Mouse (Mus musculus): ENCODE results near the gene Pelo. TPM values are rescaled to one million over a fixed set of nuclear protein-coding genes. Genes with fewer than 3 reads are reported as not detected.

Pelo gene
- 9.0 and 10.8 TPM in 2 replicates for polyA plus RNA-seq (2014; fragmentation: Nextera tagmentation; extraction: Ambion mirVana)

GRCm38 (mm10) chr13:115090069-115090976, at the start of gene Pelo:
TSS of gene Pelo (minus strand) at chr13:115090186.
- ATAC-seq (ENCODE audit: insufficient number of reproducible peaks, low FRiP score, low TSS enrichment, low read depth) (peak; percentile 91), DNase-seq (ENCODE audit: low spot score) (peak; percentile 91)
- peak within 1 kb of the TSS; percentile 62; the same call in 1 of the 2 replicates for H3K27ac ChIP-seq (replicated peaks; ENCODE audit: low read depth, low read length)
- H3K4me3 ChIP-seq (ENCODE audit: low read depth, low read length) = peak within 1 kb of the TSS; percentile 63
- no peaks in the 10 kb centered on the region for H3K9me3 ChIP-seq (ENCODE audit: control insufficient read depth, low read length)
- H3K4me2 ChIP-seq (ENCODE audit: low read depth, severe bottlenecking) = peak within 1 kb of the TSS; percentile 93
- under 1% methylated on average over 60 of the region's 60 CpGs for WGBS
- H3K9ac ChIP-seq (ENCODE audit: low read length) = peak within 1 kb of the TSS; percentile 73
- H3K27me3 ChIP-seq (ENCODE audit: control insufficient read depth, insufficient read depth, low read length) = no peaks in the 10 kb centered on the region
- 0 out of 2 replicates have a peak, but pooled peaks cover 2% of the 10 kb centered on the region for H3K4me1 ChIP-seq (ENCODE audit: control insufficient read depth, insufficient read depth, low read length)
- H3K36me3 ChIP-seq (ENCODE audit: control insufficient read depth, insufficient read depth, low read length) = peaks cover 8% of the 10 kb centered on the region

- no peak overlapping the region for H3K9ac ChIP-seq (ENCODE audit: low read length)
- no peaks in the 10 kb centered on the region for H3K4me1 ChIP-seq (ENCODE audit: control insufficient read depth, insufficient read depth, low read length)
- no peak overlapping the region for H3K27ac ChIP-seq (replicated peaks; ENCODE audit: low read depth, low read length)
- DNase-seq (ENCODE audit: low spot score) (no peak), ATAC-seq (ENCODE audit: insufficient number of reproducible peaks, low FRiP score, low TSS enrichment, low read depth) (no peak)
- WGBS = 86% methylated on average over 7 of the region's 7 CpGs
- no peaks in the 10 kb centered on the region for H3K36me3 ChIP-seq (ENCODE audit: control insufficient read depth, insufficient read depth, low read length)
- H3K4me3 ChIP-seq (ENCODE audit: low read depth, low read length) = no peak overlapping the region
- no peak overlapping the region for H3K4me2 ChIP-seq (ENCODE audit: low read depth, severe bottlenecking)
- H3K27me3 ChIP-seq (ENCODE audit: control insufficient read depth, insufficient read depth, low read length) = no peaks in the 10 kb centered on the region
- no peaks in the 10 kb centered on the region for H3K9me3 ChIP-seq (ENCODE audit: control insufficient read depth, low read length)
Observed at GRCm38 (mm10) chr13:115138513-115138912, 48.5 kb upstream of the Pelo start.

GRCm38 (mm10) chr13:115136761-115137160, 46.8 kb upstream of the Pelo start:
- WGBS = 89% methylated on average over 3 of the region's 3 CpGs
- DNase-seq (ENCODE audit: low spot score) (no peak), ATAC-seq (ENCODE audit: insufficient number of reproducible peaks, low FRiP score, low TSS enrichment, low read depth) (no peak)
- Histone ChIP-seq H3K9ac (ENCODE audit: low read length) (no peak overlapping the region), H3K4me1 (ENCODE audit: control insufficient read depth, insufficient read depth, low read length) (no peaks in the 10 kb centered on the region), H3K4me2 (ENCODE audit: low read depth, severe bottlenecking) (no peak overlapping the region), H3K27me3 (ENCODE audit: control insufficient read depth, insufficient read depth, low read length) (no peaks in the 10 kb centered on the region), H3K9me3 (ENCODE audit: control insufficient read depth, low read length) (no peaks in the 10 kb centered on the region), H3K36me3 (ENCODE audit: control insufficient read depth, insufficient read depth, low read length) (no peaks in the 10 kb centered on the region), H3K27ac (replicated peaks; ENCODE audit: low read depth, low read length) (no peak overlapping the region), H3K4me3 (ENCODE audit: low read depth, low read length) (no peak overlapping the region)

GRCm38 (mm10) chr13:115132435-115132834, 42.4 kb upstream of the Pelo start:
- no peaks in the 10 kb centered on the region for H3K27me3 ChIP-seq (ENCODE audit: control insufficient read depth, insufficient read depth, low read length)
- no peak overlapping the region for H3K27ac ChIP-seq (replicated peaks; ENCODE audit: low read depth, low read length)
- no peak overlapping the region for H3K4me2 ChIP-seq (ENCODE audit: low read depth, severe bottlenecking)
- no peak overlapping the region for H3K9ac ChIP-seq (ENCODE audit: low read length)
- no peaks in the 10 kb centered on the region for H3K9me3 ChIP-seq (ENCODE audit: control insufficient read depth, low read length)
- WGBS = 30% methylated on average over 5 of the region's 5 CpGs
- H3K4me1 ChIP-seq (ENCODE audit: control insufficient read depth, insufficient read depth, low read length) = no peaks in the 10 kb centered on the region
- DNase-seq (ENCODE audit: low spot score) (no peak), ATAC-seq (ENCODE audit: insufficient number of reproducible peaks, low FRiP score, low TSS enrichment, low read depth) (no peak; the same call in 1 of the 2 replicates)
- H3K4me3 ChIP-seq (ENCODE audit: low read depth, low read length) = no peak overlapping the region
- no peaks in the 10 kb centered on the region for H3K36me3 ChIP-seq (ENCODE audit: control insufficient read depth, insufficient read depth, low read length)

GRCm38 (mm10) chr13:115131381-115131780, 41.4 kb upstream of the Pelo start:
- Histone ChIP-seq H3K4me2 (ENCODE audit: low read depth, severe bottlenecking) (no peak overlapping the region), H3K4me1 (ENCODE audit: control insufficient read depth, insufficient read depth, low read length) (no peaks in the 10 kb centered on the region), H3K27ac (replicated peaks; ENCODE audit: low read depth, low read length) (no peak overlapping the region), H3K9me3 (ENCODE audit: control insufficient read depth, low read length) (no peaks in the 10 kb centered on the region), H3K9ac (ENCODE audit: low read length) (no peak overlapping the region), H3K36me3 (ENCODE audit: control insufficient read depth, insufficient read depth, low read length) (no peaks in the 10 kb centered on the region), H3K27me3 (ENCODE audit: control insufficient read depth, insufficient read depth, low read length) (no peaks in the 10 kb centered on the region), H3K4me3 (ENCODE audit: low read depth, low read length) (no peak overlapping the region)
- DNase-seq (ENCODE audit: low spot score) (no peak), ATAC-seq (ENCODE audit: insufficient number of reproducible peaks, low FRiP score, low TSS enrichment, low read depth) (no peak)
- WGBS = 72% methylated on average over 3 of the region's 3 CpGs

GRCm38 (mm10) chr13:115130035-115130434, 40.0 kb upstream of the Pelo start:
- Histone ChIP-seq H3K4me1 (ENCODE audit: control insufficient read depth, insufficient read depth, low read length) (no peaks in the 10 kb centered on the region), H3K4me2 (ENCODE audit: low read depth, severe bottlenecking) (no peak overlapping the region), H3K27me3 (ENCODE audit: control insufficient read depth, insufficient read depth, low read length) (no peaks in the 10 kb centered on the region), H3K9ac (ENCODE audit: low read length) (no peak overlapping the region), H3K9me3 (ENCODE audit: control insufficient read depth, low read length) (no peaks in the 10 kb centered on the region), H3K36me3 (ENCODE audit: control insufficient read depth, insufficient read depth, low read length) (no peaks in the 10 kb centered on the region), H3K4me3 (ENCODE audit: low read depth, low read length) (no peak overlapping the region), H3K27ac (replicated peaks; ENCODE audit: low read depth, low read length) (no peak overlapping the region)
- DNase-seq (ENCODE audit: low spot score) = no peak
- no peak for ATAC-seq (ENCODE audit: insufficient number of reproducible peaks, low FRiP score, low TSS enrichment, low read depth)
- WGBS = 90% methylated on average over 2 of the region's 2 CpGs

- Histone ChIP-seq H3K4me1 (ENCODE audit: control insufficient read depth, insufficient read depth, low read length) (no peaks in the 10 kb centered on the region), H3K4me2 (ENCODE audit: low read depth, severe bottlenecking) (no peak overlapping the region), H3K4me3 (ENCODE audit: low read depth, low read length) (no peak overlapping the region), H3K36me3 (ENCODE audit: control insufficient read depth, insufficient read depth, low read length) (no peaks in the 10 kb centered on the region), H3K9me3 (ENCODE audit: control insufficient read depth, low read length) (no peaks in the 10 kb centered on the region), H3K27ac (replicated peaks; ENCODE audit: low read depth, low read length) (no peak overlapping the region), H3K9ac (ENCODE audit: low read length) (no peak overlapping the region), H3K27me3 (ENCODE audit: control insufficient read depth, insufficient read depth, low read length) (no peaks in the 10 kb centered on the region)
- DNase-seq (ENCODE audit: low spot score) = no peak
- no peak for ATAC-seq (ENCODE audit: insufficient number of reproducible peaks, low FRiP score, low TSS enrichment, low read depth)
- 88% methylated on average over 1 of the region's 1 CpGs for WGBS
Observed at GRCm38 (mm10) chr13:115127826-115128225, 37.8 kb upstream of the Pelo start.

GRCm38 (mm10) chr13:115126534-115126933, 36.5 kb upstream of the Pelo start:
- Histone ChIP-seq H3K36me3 (ENCODE audit: control insufficient read depth, insufficient read depth, low read length) (no peaks in the 10 kb centered on the region), H3K27ac (replicated peaks; ENCODE audit: low read depth, low read length) (no peak overlapping the region), H3K9me3 (ENCODE audit: control insufficient read depth, low read length) (no peaks in the 10 kb centered on the region), H3K4me3 (ENCODE audit: low read depth, low read length) (no peak overlapping the region), H3K4me2 (ENCODE audit: low read depth, severe bottlenecking) (no peak overlapping the region), H3K9ac (ENCODE audit: low read length) (no peak overlapping the region), H3K27me3 (ENCODE audit: control insufficient read depth, insufficient read depth, low read length) (no peaks in the 10 kb centered on the region), H3K4me1 (ENCODE audit: control insufficient read depth, insufficient read depth, low read length) (no peaks in the 10 kb centered on the region)
- DNase-seq (ENCODE audit: low spot score) (no peak), ATAC-seq (ENCODE audit: insufficient number of reproducible peaks, low FRiP score, low TSS enrichment, low read depth) (no peak)
- WGBS = 93% methylated on average over 2 of the region's 2 CpGs
